Mouse (Mus musculus): ENCODE measurements around the gene Gm10197. TPM values are rescaled to one million over a fixed set of nuclear protein-coding genes. Genes with fewer than 3 reads are reported as not detected.

The Gm10197 gene
- polyA plus RNA-seq (2015; fragmentation: Nextera tagmentation; extraction: Ambion mirVana), result not detected in 2 replicates

DNA sequence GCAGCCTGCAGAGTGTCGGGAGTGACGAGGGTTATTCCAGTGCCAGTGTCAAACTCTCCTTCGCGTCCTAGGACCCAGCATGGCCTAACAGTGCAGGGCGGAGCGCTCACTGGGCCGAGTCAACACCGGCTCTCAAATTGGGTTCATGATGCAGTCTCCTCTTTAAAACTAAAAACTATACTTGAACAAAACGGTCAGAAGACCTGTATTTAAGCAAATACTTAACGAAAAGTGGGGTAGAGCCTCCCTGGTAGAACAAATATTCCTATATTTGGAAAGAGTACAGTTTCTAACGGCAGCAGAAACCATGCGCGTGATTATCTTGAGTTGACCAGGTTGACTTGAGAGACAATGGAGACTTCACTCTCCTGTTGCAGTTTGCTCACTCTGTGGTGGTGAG, at the start of gene Gm10197:
Gm10197 (minus strand) TSS at position 101 of the 400 bp plus-strand sequence.
- H3K27me3 ChIP-seq (replicated peaks), result no peaks in the 10 kb centered on the region
- peaks cover 10% of the 10 kb centered on the region for H3K4me1 ChIP-seq
- no peak for ATAC-seq (ENCODE audit: low FRiP score)
- H3K36me3 ChIP-seq, result peaks cover 20% of the 10 kb centered on the region
- 95% methylated on average over 13 of the region's 13 CpGs for WGBS
- no peak within 1 kb of the TSS for H3K9ac ChIP-seq (replicated peaks)
- H3K4me3 ChIP-seq (replicated peaks), result no peak within 1 kb of the TSS
- no peak within 1 kb of the TSS for H3K4me2 ChIP-seq
- H3K27ac ChIP-seq (replicated peaks), result no peak within 1 kb of the TSS
- H3K9me3 ChIP-seq (replicated peaks), result no peaks in the 10 kb centered on the region

DNA sequence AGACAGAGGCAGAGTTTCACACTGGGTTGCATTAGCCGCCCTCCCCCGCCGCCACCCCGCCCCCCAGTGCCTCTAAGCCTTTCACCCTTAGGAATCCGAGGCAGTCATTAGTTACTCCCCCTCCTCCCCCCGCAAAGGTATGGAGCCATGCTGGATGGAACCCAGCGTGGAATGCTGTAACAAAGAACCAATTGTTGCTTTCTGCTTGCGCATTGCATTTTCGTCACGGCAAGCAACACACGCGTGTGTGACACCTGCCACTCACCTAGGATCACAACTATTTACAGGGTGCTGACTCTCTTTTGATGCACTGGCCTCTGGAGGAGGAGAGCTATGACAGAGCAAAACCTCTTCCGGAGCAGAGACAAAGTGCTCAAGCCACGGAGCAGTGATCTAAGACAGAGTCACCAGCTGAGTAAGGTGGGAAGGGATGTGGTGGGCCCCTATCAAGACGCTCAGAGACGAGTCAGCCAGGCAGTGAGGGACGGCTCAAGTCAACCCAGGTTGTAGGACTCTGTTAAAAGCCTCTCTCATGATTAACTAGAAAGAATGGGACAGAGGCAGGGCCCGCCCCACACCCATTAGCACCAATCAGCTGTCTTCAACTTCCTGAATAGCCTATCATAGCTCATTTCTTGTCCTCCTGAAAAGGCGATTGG, 49.5 kb upstream of the Gm10197 start:
- ATAC-seq (ENCODE audit: low FRiP score), result peak; percentile 94
- under 1% methylated on average over 19 of the region's 19 CpGs for WGBS
- H3K36me3 ChIP-seq, result no peaks in the 10 kb centered on the region
- H3K27me3 ChIP-seq (replicated peaks), result no peaks in the 10 kb centered on the region
- peak overlapping the region; percentile 35; the same call in 1 of the 2 replicates for H3K27ac ChIP-seq (replicated peaks)
- H3K4me1 ChIP-seq, result peaks cover 11% of the 10 kb centered on the region
- peak overlapping the region; percentile 45 for H3K9ac ChIP-seq (replicated peaks)
- H3K4me3 ChIP-seq (replicated peaks), result peak overlapping the region; percentile 48
- H3K9me3 ChIP-seq (replicated peaks), result no peaks in the 10 kb centered on the region
- H3K4me2 ChIP-seq, result peak overlapping the region; percentile 94

DNA sequence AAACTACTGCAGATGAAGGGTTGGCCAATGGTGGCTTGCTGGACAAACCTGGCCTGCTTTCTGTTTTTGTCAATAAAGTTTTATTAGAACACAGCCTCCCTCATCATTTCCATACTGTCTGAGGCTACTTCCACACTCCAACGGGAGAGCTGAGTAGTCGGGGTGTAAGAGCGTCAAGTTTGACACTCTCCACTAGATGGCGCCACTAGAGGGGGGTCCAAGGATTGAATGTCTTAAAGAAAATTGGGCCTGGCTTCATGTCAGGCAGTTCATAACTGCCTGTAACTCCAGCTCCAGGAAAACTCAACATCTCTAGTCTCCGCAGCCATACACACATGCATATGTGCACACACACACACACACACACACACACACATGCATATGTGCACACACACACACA, 48.3 kb upstream of the Gm10197 start:
- H3K36me3 ChIP-seq, result no peaks in the 10 kb centered on the region
- no peak overlapping the region for H3K27ac ChIP-seq (replicated peaks)
- H3K4me3 ChIP-seq (replicated peaks), result no peak overlapping the region
- H3K9me3 ChIP-seq (replicated peaks), result no peaks in the 10 kb centered on the region
- H3K4me2 ChIP-seq, result no peak overlapping the region
- H3K4me1 ChIP-seq, result peaks cover 11% of the 10 kb centered on the region
- 53% methylated on average over 5 of the region's 5 CpGs for whole genome bisulfite sequencing
- no peak for ATAC-seq (ENCODE audit: low FRiP score)
- H3K9ac ChIP-seq (replicated peaks), result no peak overlapping the region
- no peaks in the 10 kb centered on the region for H3K27me3 ChIP-seq (replicated peaks)

- Histone ChIP-seq H3K4me2 (no peak overlapping the region), H3K27me3 (replicated peaks) (no peaks in the 10 kb centered on the region), H3K36me3 (no peaks in the 10 kb centered on the region), H3K9ac (replicated peaks) (no peak overlapping the region), H3K4me1 (no peaks in the 10 kb centered on the region), H3K9me3 (replicated peaks) (no peaks in the 10 kb centered on the region), H3K27ac (replicated peaks) (no peak overlapping the region), H3K4me3 (replicated peaks) (no peak overlapping the region)
- 85% methylated on average over 17 of the region's 17 CpGs for WGBS
- no peak for ATAC-seq (ENCODE audit: low FRiP score)
These were observed 43.6 kb upstream of the Gm10197 start for GRCm38 (mm10) chr19:53415198-53415597.

DNA sequence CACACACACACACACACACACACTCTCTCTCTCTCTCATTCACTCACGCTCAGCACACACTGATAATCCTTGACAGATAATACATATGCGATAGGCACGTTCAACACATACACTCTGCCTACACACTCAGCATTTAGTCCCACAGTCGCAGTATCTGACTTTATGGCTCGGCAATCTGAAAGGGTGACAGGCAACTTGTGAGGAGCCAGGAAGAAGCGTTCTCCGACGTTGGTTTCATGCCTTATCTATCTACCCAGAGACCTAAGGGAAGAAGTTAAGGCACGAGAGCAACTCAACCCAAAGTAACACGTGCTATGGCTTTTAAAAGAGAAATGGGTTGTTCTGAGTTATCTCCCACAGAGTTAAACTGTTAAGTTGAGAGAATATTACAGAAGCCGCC, 43.1 kb upstream of the Gm10197 start:
- Histone ChIP-seq H3K27ac (replicated peaks) (no peak overlapping the region), H3K27me3 (replicated peaks) (no peaks in the 10 kb centered on the region), H3K4me3 (replicated peaks) (no peak overlapping the region), H3K4me1 (no peaks in the 10 kb centered on the region), H3K9me3 (replicated peaks) (no peaks in the 10 kb centered on the region), H3K9ac (replicated peaks) (no peak overlapping the region), H3K4me2 (no peak overlapping the region), H3K36me3 (no peaks in the 10 kb centered on the region)
- no peak for ATAC-seq (ENCODE audit: low FRiP score)
- WGBS, result 85% methylated on average over 11 of the region's 11 CpGs

DNA sequence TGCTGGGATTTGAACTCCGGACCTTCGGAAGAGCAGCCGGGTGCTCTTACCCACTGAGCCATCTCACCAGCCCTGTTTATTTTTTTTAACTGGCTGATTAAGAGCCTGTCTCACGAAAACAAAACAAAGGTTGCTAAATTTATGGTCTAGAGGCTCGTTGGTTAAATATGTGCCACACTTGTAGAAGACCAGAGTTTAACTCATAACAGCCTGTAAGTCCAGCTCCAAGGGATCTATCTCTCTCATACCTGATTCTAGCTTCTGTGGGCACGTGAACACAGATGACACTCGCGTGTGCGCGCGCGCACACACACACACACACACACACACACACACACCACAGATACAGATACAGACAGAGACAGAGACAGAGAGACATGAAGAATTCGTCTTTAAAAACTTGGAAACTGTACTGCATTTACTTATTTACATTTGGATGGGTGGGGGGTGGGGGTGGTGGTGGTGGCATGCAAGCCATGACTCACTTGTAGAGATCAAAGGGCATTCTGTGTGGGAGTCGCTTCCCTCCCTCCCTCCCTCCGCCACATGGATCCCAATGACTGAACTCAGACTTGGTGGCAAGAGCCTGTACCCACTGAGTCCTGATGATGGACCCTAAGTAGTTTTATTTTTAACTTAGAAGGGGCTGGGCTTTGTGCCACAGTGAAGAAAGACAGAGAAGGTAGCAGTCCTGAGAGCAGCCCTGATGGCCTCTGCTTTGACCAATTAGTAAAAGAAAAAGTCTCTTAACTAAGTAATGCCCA, 42.2 kb upstream of the Gm10197 start:
- H3K27ac ChIP-seq (replicated peaks), result no peak overlapping the region
- H3K27me3 ChIP-seq (replicated peaks), result no peaks in the 10 kb centered on the region
- ATAC-seq (ENCODE audit: low FRiP score), result no peak
- no peak overlapping the region for H3K4me3 ChIP-seq (replicated peaks)
- no peak overlapping the region for H3K9ac ChIP-seq (replicated peaks)
- no peaks in the 10 kb centered on the region for H3K4me1 ChIP-seq
- no peaks in the 10 kb centered on the region for H3K9me3 ChIP-seq (replicated peaks)
- no peaks in the 10 kb centered on the region for H3K36me3 ChIP-seq
- 83% methylated on average over 15 of the region's 15 CpGs for WGBS
- no peak overlapping the region for H3K4me2 ChIP-seq

GRCm38 (mm10) chr19:53412149-53412848, 40.7 kb upstream of the Gm10197 start:
- no peak for ATAC-seq (ENCODE audit: low FRiP score)
- no peaks in the 10 kb centered on the region for H3K9me3 ChIP-seq (replicated peaks)

GRCm38 (mm10) chr19:53409663-53410307, 38.2 kb upstream of the Gm10197 start:
- Histone ChIP-seq H3K36me3 (no peaks in the 10 kb centered on the region), H3K9ac (replicated peaks) (no peak overlapping the region), H3K4me1 (no peaks in the 10 kb centered on the region), H3K9me3 (replicated peaks) (no peaks in the 10 kb centered on the region), H3K27me3 (replicated peaks) (no peaks in the 10 kb centered on the region), H3K27ac (replicated peaks) (no peak overlapping the region), H3K4me2 (no peak overlapping the region), H3K4me3 (replicated peaks) (no peak overlapping the region)
- ATAC-seq (ENCODE audit: low FRiP score), result no peak
- 73% methylated on average over 17 of the region's 17 CpGs for WGBS

More at GRCm38 (mm10) chr19:53412149-53412848, 40.7 kb upstream of the Gm10197 start:
- no peak overlapping the region for H3K27ac ChIP-seq (replicated peaks)
- no peaks in the 10 kb centered on the region for H3K27me3 ChIP-seq (replicated peaks)
- 15% methylated on average over 6 of the region's 6 CpGs for WGBS
- no peak overlapping the region for H3K9ac ChIP-seq (replicated peaks)
- H3K4me3 ChIP-seq (replicated peaks), result no peak overlapping the region
- no peaks in the 10 kb centered on the region for H3K36me3 ChIP-seq
- no peaks in the 10 kb centered on the region for H3K4me1 ChIP-seq
- no peak overlapping the region for H3K4me2 ChIP-seq

DNA sequence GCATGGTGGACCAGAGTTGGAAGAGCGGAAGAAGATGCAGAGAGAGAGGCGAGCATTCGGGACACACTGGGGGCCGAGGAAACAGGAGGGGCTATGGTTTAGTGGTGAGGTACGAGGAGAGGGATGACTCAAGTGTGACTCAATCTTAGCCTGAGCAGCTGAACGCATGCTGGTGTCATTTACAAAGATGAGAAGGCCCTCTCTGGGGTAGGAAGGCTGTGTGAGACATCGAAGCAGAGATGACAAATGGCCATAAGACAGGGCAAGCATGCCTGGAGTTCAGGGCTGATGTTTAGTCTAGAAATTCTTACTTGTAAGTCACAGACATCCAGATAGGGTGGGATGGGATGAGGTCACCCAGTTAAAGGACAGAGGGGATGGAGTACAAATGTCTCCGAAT, 36.8 kb upstream of the Gm10197 start:
- Histone ChIP-seq H3K9me3 (replicated peaks) (no peaks in the 10 kb centered on the region), H3K4me2 (no peak overlapping the region), H3K9ac (replicated peaks) (no peak overlapping the region), H3K4me3 (replicated peaks) (no peak overlapping the region), H3K27me3 (replicated peaks) (no peaks in the 10 kb centered on the region), H3K4me1 (no peaks in the 10 kb centered on the region), H3K36me3 (no peaks in the 10 kb centered on the region), H3K27ac (replicated peaks) (no peak overlapping the region)
- 87% methylated on average over 8 of the region's 8 CpGs for WGBS
- ATAC-seq (ENCODE audit: low FRiP score), result no peak

GRCm38 (mm10) chr19:53407350-53407749, 35.8 kb upstream of the Gm10197 start:
- 86% methylated on average over 2 of the region's 2 CpGs for WGBS
- no peak overlapping the region for H3K4me2 ChIP-seq

DNA sequence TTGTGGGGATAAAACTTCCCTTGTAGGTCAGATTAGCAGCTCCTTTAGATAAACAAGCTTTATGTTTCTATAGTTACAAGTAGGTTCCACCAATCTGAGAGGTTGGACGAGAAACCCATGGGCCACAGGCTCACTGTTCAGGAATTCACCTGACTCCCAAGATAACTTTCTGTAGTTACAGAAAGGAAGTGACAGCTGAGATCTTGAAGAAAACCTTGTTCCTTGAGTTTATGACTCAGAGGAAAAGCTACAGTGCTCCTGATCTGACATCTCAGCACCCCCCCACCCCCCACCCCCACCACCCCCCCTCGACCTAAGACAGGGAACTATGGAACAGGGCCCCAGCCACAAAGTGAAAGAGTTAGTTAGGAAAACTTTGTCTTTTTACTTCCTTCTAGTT, 34.2 kb upstream of the Gm10197 start:
- H3K36me3 ChIP-seq, result no peaks in the 10 kb centered on the region

More at GRCm38 (mm10) chr19:53407350-53407749, 35.8 kb upstream of the Gm10197 start:
- no peaks in the 10 kb centered on the region for H3K9me3 ChIP-seq (replicated peaks)
- H3K9ac ChIP-seq (replicated peaks), result no peak overlapping the region
- H3K27me3 ChIP-seq (replicated peaks), result no peaks in the 10 kb centered on the region
- ATAC-seq (ENCODE audit: low FRiP score), result no peak
- H3K4me3 ChIP-seq (replicated peaks), result no peak overlapping the region
- H3K36me3 ChIP-seq, result no peaks in the 10 kb centered on the region
- H3K4me1 ChIP-seq, result no peaks in the 10 kb centered on the region
- no peak overlapping the region for H3K27ac ChIP-seq (replicated peaks)

More for the DNA sequence above, 34.2 kb upstream of the Gm10197 start:
- no peak overlapping the region for H3K4me2 ChIP-seq
- 83% methylated on average over 2 of the region's 2 CpGs for WGBS
- H3K4me1 ChIP-seq, result no peaks in the 10 kb centered on the region
- no peak overlapping the region for H3K4me3 ChIP-seq (replicated peaks)
- H3K27ac ChIP-seq (replicated peaks), result no peak overlapping the region
- no peak overlapping the region for H3K9ac ChIP-seq (replicated peaks)
- no peaks in the 10 kb centered on the region for H3K9me3 ChIP-seq (replicated peaks)
- ATAC-seq (ENCODE audit: low FRiP score), result no peak
- H3K27me3 ChIP-seq (replicated peaks), result no peaks in the 10 kb centered on the region

Measured in neural tube, embryonic 15.5 days (tissue).